Mouse (Mus musculus) myocyte (in vitro differentiated cells): ENCODE results near the gene Dbf4.

ENCODE experiments used
- CEBPB ChIP-seq: IDR thresholded peaks from 2 replicates; pipeline ENCODE4 v1.6.1; 2011; ENCODE audit warnings: mild to moderate bottlenecking, moderate library complexity; ENCODE audit not compliant: poor library complexity, insufficient read depth, severe bottlenecking
- E2F4 ChIP-seq: IDR thresholded peaks from one replicate; pipeline ENCODE4 v1.6.1; 2011; ENCODE audit warnings: mild to moderate bottlenecking, control low read depth, moderate library complexity; ENCODE audit not compliant: insufficient read depth
- MAX ChIP-seq: IDR thresholded peaks from one replicate; pipeline ENCODE4 v1.6.1; 2011; ENCODE audit warnings: low read depth, mild to moderate bottlenecking, control low read depth
- MYOG ChIP-seq, 3 experiments: IDR thresholded peaks; one replicate each; pipeline ENCODE4 v1.6.1; 2011; ENCODE audit warnings: control low read depth in 2 of 3, low read depth in 2 of 3, mild to moderate bottlenecking in 2 of 3; ENCODE audit not compliant: insufficient read length in 2 of 3, control insufficient read depth in 1 of 3, insufficient read depth in 1 of 3
- POLR2A ChIP-seq: IDR thresholded peaks from one replicate; pipeline ENCODE4 v1.6.1; 2011; ENCODE audit warnings: low read depth, mild to moderate bottlenecking, control low read depth, moderate library complexity; ENCODE audit not compliant: insufficient read length
- TCF12 ChIP-seq: IDR thresholded peaks from one replicate; pipeline ENCODE4 v1.6.1; 2011; ENCODE audit warnings: mild to moderate bottlenecking, control low read depth; ENCODE audit not compliant: poor library complexity, insufficient read depth, severe bottlenecking
- TCF3 ChIP-seq: IDR thresholded peaks from one replicate; pipeline ENCODE4 v1.6.1; 2011; ENCODE audit warnings: low read depth, control low read depth; ENCODE audit not compliant: insufficient read length
- USF1 ChIP-seq: IDR thresholded peaks from one replicate; pipeline ENCODE4 v1.6.1; 2011; ENCODE audit warnings: low read depth, mild to moderate bottlenecking, control low read depth, moderate library complexity

DNA sequence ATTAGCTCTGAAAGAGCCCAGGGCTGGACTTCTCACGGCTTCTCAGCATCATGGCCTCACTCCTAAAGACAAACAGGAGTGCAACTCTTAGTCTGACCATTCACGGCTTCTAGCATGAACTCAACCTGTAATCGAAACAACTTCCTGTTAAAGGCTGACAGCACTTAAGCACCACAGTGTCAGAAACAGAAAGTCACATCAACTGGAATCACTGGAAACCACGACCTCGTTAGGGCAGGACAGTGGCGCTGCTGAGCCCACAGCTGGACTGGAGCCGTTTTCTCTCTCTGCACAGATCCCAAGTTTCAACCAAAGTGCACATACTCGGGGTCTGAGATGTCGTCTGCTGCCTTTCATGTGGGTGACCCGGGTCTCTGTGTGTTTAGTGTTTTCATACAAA, 73.0 kb downstream of the Dbf4 start:
- TF ChIP-seq POLR2A, result no peak
- TF ChIP-seq MAX, result no peak
- TF ChIP-seq TCF3, result no peak
- no peak for TF ChIP-seq TCF12
- no peak for TF ChIP-seq USF1
- no peak for TF ChIP-seq MYOG (IDR thresholded peaks at IDR 0.05; ENCODE audit: control insufficient read depth in 1 of 3, insufficient read depth in 1 of 3, insufficient read length in 2 of 3, low read depth in 2 of 3)
- TF ChIP-seq E2F4, result no peak
- TF ChIP-seq CEBPB, result no peak
